Mouse (Mus musculus) C2C12 (cell line): ENCODE measurements around the gene Macrod1.

Experiments
- CEBPB ChIP-seq: IDR thresholded peaks from one replicate; pipeline ENCODE4 v1.6.1; 2011; ENCODE audit warnings: low read depth, mild to moderate bottlenecking, control low read depth, moderate library complexity
- CTCF ChIP-seq: IDR thresholded peaks from one replicate; pipeline ENCODE4 v1.5.1; 2011; ENCODE audit not compliant: control insufficient read depth, insufficient read depth, insufficient read length
- FOSL1 ChIP-seq: IDR thresholded peaks from one replicate; pipeline ENCODE4 v1.8.0; 2011; ENCODE audit warnings: mild to moderate bottlenecking, low read length; ENCODE audit not compliant: poor library complexity, insufficient read depth, severe bottlenecking
- MAX ChIP-seq: IDR thresholded peaks from one replicate; pipeline ENCODE4 v1.6.1; 2011; ENCODE audit warnings: mild to moderate bottlenecking, control low read depth
- MYOD1 ChIP-seq: IDR thresholded peaks from one replicate; pipeline ENCODE4 v1.6.1; 2011; ENCODE audit warnings: low read depth; ENCODE audit not compliant: control insufficient read depth, insufficient read length
- MYOG ChIP-seq: IDR thresholded peaks from one replicate; pipeline ENCODE4 v1.6.1; 2011; ENCODE audit not compliant: control insufficient read depth, insufficient read length; ENCODE audit errors: extremely low read depth
- USF1 ChIP-seq: IDR thresholded peaks from one replicate; pipeline ENCODE4 v1.6.1; 2011; ENCODE audit warnings: low read depth, mild to moderate bottlenecking, control low read depth, moderate library complexity

GRCm38 (mm10) chr19:7102039-7102438 is 45.4 kb downstream of the Macrod1 start:
- TF ChIP-seq CTCF (no peak), CEBPB (no peak), MAX (no peak), USF1 (no peak), MYOD1 (no peak), FOSL1 (no peak), MYOG (no peak)
